Mouse (Mus musculus): Measurements from ENCODE around the gene Traf3. TPM values are rescaled to one million over a fixed set of nuclear protein-coding genes. Genes with fewer than 3 reads are reported as not detected.

The Traf3 gene
- polyA plus RNA-seq, 2 experiments: 2.7 to 2.8 TPM

DNA sequence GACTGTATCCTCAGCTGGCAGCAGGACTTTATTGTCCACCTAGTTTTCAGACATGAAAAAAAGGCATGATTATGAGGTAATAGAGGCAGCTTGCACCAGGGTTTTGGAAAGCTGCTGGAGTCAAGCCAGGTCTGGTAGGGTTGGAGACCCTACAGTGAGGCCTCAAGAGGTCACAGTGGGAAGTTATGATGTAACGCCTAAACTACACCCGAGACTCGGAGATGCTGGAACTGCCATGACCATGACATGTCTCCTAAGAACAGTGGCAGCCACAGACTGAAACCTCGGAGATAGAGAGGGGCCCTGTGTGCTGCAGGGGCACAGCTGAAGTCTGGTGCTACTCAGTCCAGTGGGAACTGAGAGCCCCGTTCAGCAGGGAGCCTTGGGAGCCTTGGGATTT is 18.3 kb downstream of the Traf3 start, which contains the start of gene 4930595D18Rik:
Gene 4930595D18Rik (minus strand): TSS at position 16 of the 400 bp plus-strand sequence.
- no peak within 1 kb of the TSS for H3K4me3 ChIP-seq (ENCODE audit: insufficient read depth in 1 of 2, low read depth in 2 of 2, low read length in 2 of 2)
- H3K4me1 ChIP-seq (replicated peaks; ENCODE audit: control insufficient read depth in 2 of 2, insufficient read depth in 2 of 2, low read length in 1 of 2): no peaks in the 10 kb centered on the region
- no peak within 1 kb of the TSS for H3K27ac ChIP-seq
- no peak for ATAC-seq (ENCODE audit: insufficient read depth)
- no peaks in the 10 kb centered on the region for H3K27me3 ChIP-seq (ENCODE audit: control insufficient read depth, insufficient read depth, low read length)
- H3K36me3 ChIP-seq (replicated peaks; ENCODE audit: control insufficient read depth, insufficient read depth, low read depth): no peaks in the 10 kb centered on the region
- no peak for DNase-seq (ENCODE audit: low read depth in 3 of 3, low spot score in 3 of 3)
- H3K4me2 ChIP-seq (ENCODE audit: low read depth): no peak within 1 kb of the TSS
- WGBS (ENCODE audit: insufficient replicate concordance): 37% methylated on average over 5 of the region's 5 CpGs
- no peak within 1 kb of the TSS for H3K9ac ChIP-seq (replicated peaks)
- no peaks in the 10 kb centered on the region for H3K9me3 ChIP-seq (ENCODE audit: control insufficient read depth, low read length)
- TF ChIP-seq CTCF (IDR thresholded peaks at IDR 0.05; ENCODE audit: low read depth): no peak
- no peak for TF ChIP-seq EP300 (IDR thresholded peaks at IDR 0.05; ENCODE audit: low read depth)

GRCm38 (mm10) chr12:111186986-111187385 is 20.8 kb downstream of the Traf3 start:
- ATAC-seq (ENCODE audit: insufficient read depth) (no peak), DNase-seq (ENCODE audit: low read depth in 3 of 3, low spot score in 3 of 3) (no peak)
- WGBS (ENCODE audit: insufficient replicate concordance): 69% methylated on average over 3 of the region's 3 CpGs
- H3K4me2 ChIP-seq (ENCODE audit: low read depth): no peak overlapping the region
- no peaks in the 10 kb centered on the region for H3K4me1 ChIP-seq (replicated peaks; ENCODE audit: control insufficient read depth in 2 of 2, insufficient read depth in 2 of 2, low read length in 1 of 2)
- no peak overlapping the region for H3K27ac ChIP-seq
- TF ChIP-seq CTCF (IDR thresholded peaks at IDR 0.05; ENCODE audit: low read depth) (no peak), EP300 (IDR thresholded peaks at IDR 0.05; ENCODE audit: low read depth) (no peak)
- H3K4me3 ChIP-seq (ENCODE audit: insufficient read depth in 1 of 2, low read depth in 2 of 2, low read length in 2 of 2): no peak overlapping the region
- H3K36me3 ChIP-seq (replicated peaks; ENCODE audit: control insufficient read depth, insufficient read depth, low read depth): no peaks in the 10 kb centered on the region
- H3K27me3 ChIP-seq (ENCODE audit: control insufficient read depth, insufficient read depth, low read length): no peaks in the 10 kb centered on the region
- H3K9me3 ChIP-seq (ENCODE audit: control insufficient read depth, low read length): no peaks in the 10 kb centered on the region
- no peak overlapping the region for H3K9ac ChIP-seq (replicated peaks)

- no peaks in the 10 kb centered on the region for H3K9me3 ChIP-seq (ENCODE audit: control insufficient read depth, low read length)
- H3K4me1 ChIP-seq (replicated peaks; ENCODE audit: control insufficient read depth in 2 of 2, insufficient read depth in 2 of 2, low read length in 1 of 2): 0 out of 4 replicates have a peak, but pooled peaks cover 0 to 3% of the 10 kb centered on the region in 2 experiments
- no peak overlapping the region for H3K4me3 ChIP-seq (ENCODE audit: insufficient read depth in 1 of 2, low read depth in 2 of 2, low read length in 2 of 2)
- no peaks in the 10 kb centered on the region for H3K36me3 ChIP-seq (replicated peaks; ENCODE audit: control insufficient read depth, insufficient read depth, low read depth)
- no peaks in the 10 kb centered on the region for H3K27me3 ChIP-seq (ENCODE audit: control insufficient read depth, insufficient read depth, low read length)
- no peak overlapping the region for H3K4me2 ChIP-seq (ENCODE audit: low read depth)
- TF ChIP-seq CTCF (IDR thresholded peaks at IDR 0.05; ENCODE audit: low read depth) (no peak), EP300 (IDR thresholded peaks at IDR 0.05; ENCODE audit: low read depth) (no peak)
- WGBS (ENCODE audit: insufficient replicate concordance): 82% methylated on average over 4 of the region's 4 CpGs
- no peak overlapping the region for H3K9ac ChIP-seq (replicated peaks)
- no peak overlapping the region for H3K27ac ChIP-seq
- DNase-seq (ENCODE audit: low read depth in 3 of 3, low spot score in 3 of 3) (no peak), ATAC-seq (ENCODE audit: insufficient read depth) (no peak)
Measured at GRCm38 (mm10) chr12:111188295-111188694, 22.1 kb downstream of the Traf3 start.

GRCm38 (mm10) chr12:111190355-111190754 is 24.2 kb downstream of the Traf3 start:
- 74% methylated on average over 5 of the region's 5 CpGs for WGBS (ENCODE audit: insufficient replicate concordance)

DNA sequence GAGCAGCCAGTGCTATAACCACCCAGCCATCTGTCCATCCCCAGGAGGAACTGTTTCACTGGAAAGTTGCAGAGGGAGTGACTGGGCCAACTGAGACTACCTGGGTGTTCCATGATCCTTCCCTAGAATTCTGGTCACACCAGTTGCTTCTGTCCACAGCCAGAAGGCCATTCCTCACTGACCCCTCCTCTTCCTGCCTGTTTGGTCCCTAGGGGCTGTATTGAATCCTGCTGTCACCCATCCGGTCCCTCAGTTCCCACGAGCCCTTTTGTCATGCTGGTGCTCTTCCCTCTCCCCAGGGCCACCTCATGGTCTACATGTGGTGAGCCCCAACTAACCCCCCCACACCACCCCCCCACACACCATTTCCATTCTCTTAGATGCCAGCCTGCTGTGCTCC is 24.7 kb downstream of the Traf3 start:
- no peak for DNase-seq (ENCODE audit: low read depth in 3 of 3, low spot score in 3 of 3)
- no peaks in the 10 kb centered on the region for H3K27me3 ChIP-seq (ENCODE audit: control insufficient read depth, insufficient read depth, low read length)
- TF ChIP-seq CTCF (IDR thresholded peaks at IDR 0.05; ENCODE audit: low read depth) (no peak), EP300 (IDR thresholded peaks at IDR 0.05; ENCODE audit: low read depth) (no peak)
- H3K27ac ChIP-seq: no peak overlapping the region
- ATAC-seq (ENCODE audit: insufficient read depth): no peak
- no peaks in the 10 kb centered on the region for H3K36me3 ChIP-seq (replicated peaks; ENCODE audit: control insufficient read depth, insufficient read depth, low read depth)
- no peak overlapping the region for H3K4me3 ChIP-seq (ENCODE audit: insufficient read depth in 1 of 2, low read depth in 2 of 2, low read length in 2 of 2)
- WGBS (ENCODE audit: insufficient replicate concordance): 66% methylated on average over 2 of the region's 2 CpGs
- H3K9me3 ChIP-seq (ENCODE audit: control insufficient read depth, low read length): no peaks in the 10 kb centered on the region
- H3K4me2 ChIP-seq (ENCODE audit: low read depth): no peak overlapping the region
- H3K4me1 ChIP-seq (replicated peaks; ENCODE audit: control insufficient read depth in 2 of 2, insufficient read depth in 2 of 2, low read length in 1 of 2): 0 out of 4 replicates have a peak, but pooled peaks cover 0 to 5% of the 10 kb centered on the region in 2 experiments
- no peak overlapping the region for H3K9ac ChIP-seq (replicated peaks)

More at GRCm38 (mm10) chr12:111190355-111190754, 24.2 kb downstream of the Traf3 start:
- Histone ChIP-seq H3K27me3 (ENCODE audit: control insufficient read depth, insufficient read depth, low read length) (no peaks in the 10 kb centered on the region), H3K27ac (no peak overlapping the region), H3K36me3 (replicated peaks; ENCODE audit: control insufficient read depth, insufficient read depth, low read depth) (no peaks in the 10 kb centered on the region), H3K4me3 (ENCODE audit: insufficient read depth in 1 of 2, low read depth in 2 of 2, low read length in 2 of 2) (no peak overlapping the region), H3K9me3 (ENCODE audit: control insufficient read depth, low read length) (no peaks in the 10 kb centered on the region), H3K4me2 (ENCODE audit: low read depth) (no peak overlapping the region), H3K4me1 (replicated peaks; ENCODE audit: control insufficient read depth in 2 of 2, insufficient read depth in 2 of 2, low read length in 1 of 2) (0 out of 4 replicates have a peak, but pooled peaks cover 0 to 4% of the 10 kb centered on the region in 2 experiments), H3K9ac (replicated peaks) (no peak overlapping the region)
- DNase-seq (ENCODE audit: low read depth in 3 of 3, low spot score in 3 of 3) (no peak), ATAC-seq (ENCODE audit: insufficient read depth) (no peak)
- no peak for TF ChIP-seq CTCF (IDR thresholded peaks at IDR 0.05; ENCODE audit: low read depth)
- no peak for TF ChIP-seq EP300 (IDR thresholded peaks at IDR 0.05; ENCODE audit: low read depth)

Data from liver, embryonic 14.5 days (tissue).